Mouse (Mus musculus) heart, adult 2 months (tissue): Measurements from ENCODE around the gene Slc38a6.

Experiments used
- CTCF ChIP-seq: fragments of 200-600 bp; IDR thresholded peaks from 2 replicates; pipeline ENCODE4 v1.8.1; 2022; ENCODE audit warnings: antibody characterized with exemption, mild to moderate bottlenecking, moderate library complexity
- EP300 ChIP-seq: fragments of 200-500 bp; IDR thresholded peaks from 2 replicates; pipeline ENCODE4 v1.6.1; 2011; ENCODE audit warnings: low read depth, low read length, control low read depth; ENCODE audit not compliant: insufficient read depth
- POLR2A ChIP-seq: fragments of 200-500 bp; IDR thresholded peaks from 2 replicates; pipeline ENCODE4 v1.6.1; 2011; ENCODE audit warnings: mild to moderate bottlenecking, low read depth, low read length, control low read depth; ENCODE audit not compliant: insufficient read depth

DNA sequence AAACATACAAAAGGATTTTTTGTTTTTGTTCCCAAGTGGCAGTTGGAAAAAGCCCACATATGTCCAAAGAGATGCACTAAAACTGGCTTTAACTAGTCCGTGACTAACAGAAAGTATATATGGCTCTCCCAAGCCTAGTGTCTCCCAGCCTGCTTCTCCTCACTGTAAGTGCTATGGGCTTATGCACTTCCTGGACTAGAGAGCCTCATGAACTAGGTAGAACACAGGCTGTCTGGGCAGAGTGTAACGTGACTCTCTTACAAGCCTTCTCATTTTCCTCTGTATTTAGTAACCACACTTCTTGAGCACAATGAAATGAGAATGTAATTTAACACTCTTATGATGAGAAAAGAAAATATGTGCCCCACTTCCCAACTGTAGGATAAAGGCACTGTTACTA lies 22.1 kb downstream of the Slc38a6 start:
- TF ChIP-seq CTCF (no peak), POLR2A (no peak), EP300 (no peak)
